Mouse (Mus musculus) layer of hippocampus, postnatal 14 days (tissue): ENCODE measurements at regions not wholly inside any gene's neighbourhood (a gene's known extent, or its start where the extent isn't known, plus 50 kb on each side); places are given as distances from the start of the nearest gene placed in this dataset.

ENCODE experiments used
- DNase-seq, 2 experiments: peaks; one replicate each; pipeline ENCODE4 v3.0.0; 2021 to 2022; ENCODE audit warnings: low spot score in 2 of 2, mixed read lengths in 1 of 2

DNA sequence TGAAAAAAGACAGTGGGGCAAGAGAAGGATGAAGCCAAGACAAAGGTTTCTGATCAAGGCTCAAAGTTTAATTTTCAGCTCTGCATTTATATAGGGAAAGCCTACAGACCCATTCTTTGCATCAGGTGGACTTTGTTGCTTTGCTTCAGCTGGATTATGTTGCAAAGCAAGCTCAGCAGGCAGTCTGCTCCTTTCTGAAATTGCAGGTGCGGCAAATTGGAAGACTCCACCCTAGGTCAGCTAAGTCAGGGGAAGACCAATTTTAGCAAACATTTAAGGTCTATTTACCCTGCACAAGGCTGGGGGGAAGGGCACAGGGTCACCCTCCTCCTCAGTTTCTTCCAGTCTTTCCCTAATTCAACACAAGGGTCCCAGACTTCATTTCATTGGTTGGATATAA is 502.3 kb downstream of the Sh2d4b start:
- no peak for DNase-seq

DNA sequence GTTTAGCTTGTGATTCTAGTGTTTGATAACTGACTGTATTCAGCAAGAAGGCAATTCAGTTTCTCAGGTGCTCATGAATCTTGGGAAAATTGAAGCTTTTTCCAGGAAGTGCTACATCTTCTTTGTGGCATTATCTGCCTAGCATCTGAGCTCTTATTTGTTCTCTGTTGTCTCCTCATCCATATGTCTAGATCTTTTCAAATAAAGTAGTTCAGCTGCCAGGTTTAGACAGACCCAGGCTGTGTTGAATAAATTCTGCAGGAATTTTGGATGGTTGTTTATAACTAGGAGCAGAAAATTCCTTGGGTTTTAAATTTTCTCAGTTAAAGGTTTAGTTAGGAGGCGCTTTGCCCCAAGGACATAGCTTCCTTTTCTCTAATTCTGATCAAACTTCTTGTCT is 511.5 kb downstream of the Sh2d4b start:
- DNase-seq = peak in 1 of 2 experiments; percentile 15

DNA sequence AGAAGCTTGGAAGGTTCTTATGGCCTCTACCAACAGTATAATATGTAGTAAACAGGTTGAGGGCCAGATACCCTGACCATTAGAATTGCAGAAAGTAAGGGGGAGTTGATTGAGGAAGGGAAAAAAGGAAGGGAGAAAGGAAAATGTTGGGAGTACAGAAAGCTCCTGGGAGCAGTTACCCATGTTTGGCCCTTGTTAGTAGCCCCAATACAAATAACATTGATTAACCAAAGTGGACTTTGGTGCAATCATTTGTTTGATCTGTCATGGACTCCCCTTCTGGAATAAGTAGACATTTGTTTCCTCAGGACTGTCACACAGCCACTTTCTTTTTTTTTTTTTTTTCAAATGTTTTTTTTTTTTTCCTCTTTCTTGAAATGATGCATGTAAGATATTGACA is 513.4 kb downstream of the Sh2d4b start:
- no peak for DNase-seq

DNA sequence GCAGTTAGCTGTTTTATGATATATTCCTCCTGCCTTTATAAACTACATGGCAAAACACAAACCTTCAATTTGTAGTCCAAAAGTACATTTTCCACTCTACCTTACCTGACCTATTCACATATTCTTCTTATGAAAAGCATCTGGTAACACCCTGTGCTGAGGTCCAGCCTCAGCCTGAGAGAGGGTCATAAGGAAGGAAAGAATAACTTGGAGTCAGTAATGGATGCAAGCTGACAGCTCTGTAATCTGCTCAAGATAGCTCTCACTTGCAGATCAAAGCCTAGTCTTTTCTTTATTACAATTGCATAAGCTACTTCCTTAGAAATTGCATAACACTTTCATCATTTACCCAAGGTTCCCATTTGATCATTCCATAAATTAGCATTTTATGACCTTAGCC is 528.7 kb downstream of the Sh2d4b start:
- no peak for DNase-seq

DNA sequence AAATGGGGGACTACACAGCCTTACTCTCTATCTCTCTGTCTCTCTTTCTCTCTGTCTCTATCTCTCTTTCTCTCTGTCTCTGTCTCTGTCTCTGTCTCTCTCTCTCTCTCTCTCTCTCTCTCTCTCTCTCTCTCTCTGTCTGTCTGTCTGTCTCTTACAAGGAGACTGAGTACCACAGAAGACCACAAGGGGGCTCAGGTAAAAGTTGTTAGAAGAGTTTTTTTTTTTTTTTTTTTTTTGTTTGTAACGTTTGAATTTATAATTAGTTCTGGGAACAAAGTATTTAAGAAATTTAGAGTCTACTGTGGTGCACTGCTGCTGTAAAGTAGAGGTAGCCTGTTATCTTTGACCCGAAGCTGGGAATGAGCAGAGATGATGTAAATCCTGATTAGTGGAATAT is 530.2 kb downstream of the Sh2d4b start:
- DNase-seq = no peak
